Mouse (Mus musculus): ENCODE results near the gene Adora1. TPM values are rescaled to one million over a fixed set of nuclear protein-coding genes. Genes with fewer than 3 reads are reported as not detected.

The Adora1 gene
- polyA plus RNA-seq, 1 experiment = not detected

- peak overlapping the region; percentile 68 for H3K27ac ChIP-seq (ENCODE audit: insufficient read depth, low read depth, low read length)
- H3K4me3 ChIP-seq (ENCODE audit: insufficient read depth, low read length) = peak overlapping the region; percentile 61
- H3K4me1 ChIP-seq (ENCODE audit: control insufficient read depth, insufficient read depth, low read length) = peaks cover 18% of the 10 kb centered on the region
- TF ChIP-seq CTCF (IDR thresholded peaks at IDR 0.05; ENCODE audit: low read depth, low read length) (no peak), POLR2A (IDR thresholded peaks at IDR 0.05; ENCODE audit: borderline replicate concordance, low read depth, low read length) (no peak)
Measured at GRCm38 (mm10) chr1:134195979-134196378, 39.3 kb downstream of the Adora1 start.

DNA sequence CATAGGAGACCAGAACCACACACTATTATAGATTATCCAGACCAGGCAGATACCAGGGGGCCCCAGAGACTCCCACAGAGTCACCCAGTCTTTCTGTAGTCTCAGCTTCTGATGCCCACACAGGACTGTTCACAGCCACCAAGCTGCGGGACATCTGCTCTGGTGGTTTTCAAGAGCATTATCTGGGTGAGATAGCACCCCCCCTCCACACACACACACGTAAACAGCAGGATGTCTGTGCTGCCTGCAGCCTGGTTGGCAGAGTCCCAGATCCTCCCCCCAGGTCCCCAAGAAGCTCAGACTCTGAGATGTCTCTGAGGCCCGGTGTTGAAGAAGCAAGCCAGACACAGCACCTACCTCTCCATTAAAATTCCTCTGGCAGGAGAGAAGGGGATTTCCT, 39.7 kb downstream of the Adora1 start:
- peak overlapping the region; percentile 68 for H3K27ac ChIP-seq (ENCODE audit: insufficient read depth, low read depth, low read length)
- TF ChIP-seq POLR2A (IDR thresholded peaks at IDR 0.05; ENCODE audit: borderline replicate concordance, low read depth, low read length) (no peak), CTCF (IDR thresholded peaks at IDR 0.05; ENCODE audit: low read depth, low read length) (no peak)
- peak overlapping the region; percentile 61 for H3K4me3 ChIP-seq (ENCODE audit: insufficient read depth, low read length)
- peaks cover 18% of the 10 kb centered on the region for H3K4me1 ChIP-seq (ENCODE audit: control insufficient read depth, insufficient read depth, low read length)

GRCm38 (mm10) chr1:134195117-134195516, 40.1 kb downstream of the Adora1 start:
- TF ChIP-seq CTCF (IDR thresholded peaks at IDR 0.05; ENCODE audit: low read depth, low read length) = no peak
- TF ChIP-seq POLR2A (IDR thresholded peaks at IDR 0.05; ENCODE audit: borderline replicate concordance, low read depth, low read length) = no peak
- Histone ChIP-seq H3K4me1 (ENCODE audit: control insufficient read depth, insufficient read depth, low read length) (peaks cover 18% of the 10 kb centered on the region), H3K27ac (ENCODE audit: insufficient read depth, low read depth, low read length) (no peak overlapping the region), H3K4me3 (ENCODE audit: insufficient read depth, low read length) (no peak overlapping the region; the same call in 1 of the 2 replicates)

GRCm38 (mm10) chr1:134194298-134195022, 40.8 kb downstream of the Adora1 start:
- Histone ChIP-seq H3K27ac (ENCODE audit: insufficient read depth, low read depth, low read length) (no peak overlapping the region), H3K4me1 (ENCODE audit: control insufficient read depth, insufficient read depth, low read length) (peaks cover 18% of the 10 kb centered on the region), H3K4me3 (ENCODE audit: insufficient read depth, low read length) (no peak overlapping the region)
- no peak for TF ChIP-seq CTCF (IDR thresholded peaks at IDR 0.05; ENCODE audit: low read depth, low read length)
- TF ChIP-seq POLR2A (IDR thresholded peaks at IDR 0.05; ENCODE audit: borderline replicate concordance, low read depth, low read length) = no peak

- H3K4me1 ChIP-seq (ENCODE audit: control insufficient read depth, insufficient read depth, low read length) = peaks cover 18% of the 10 kb centered on the region
- TF ChIP-seq POLR2A (IDR thresholded peaks at IDR 0.05; ENCODE audit: borderline replicate concordance, low read depth, low read length) (no peak), CTCF (IDR thresholded peaks at IDR 0.05; ENCODE audit: low read depth, low read length) (no peak)
- no peak overlapping the region for H3K4me3 ChIP-seq (ENCODE audit: insufficient read depth, low read length)
- no peak overlapping the region for H3K27ac ChIP-seq (ENCODE audit: insufficient read depth, low read depth, low read length)
Measured at GRCm38 (mm10) chr1:134193674-134194197, 41.5 kb downstream of the Adora1 start.

GRCm38 (mm10) chr1:134193126-134193525, 42.1 kb downstream of the Adora1 start, which contains the start of gene Mybph:
Mybph (plus strand) TSS chr1:134193448.
- peaks cover 18% of the 10 kb centered on the region for H3K4me1 ChIP-seq (ENCODE audit: control insufficient read depth, insufficient read depth, low read length)
- TF ChIP-seq POLR2A (IDR thresholded peaks at IDR 0.05; ENCODE audit: borderline replicate concordance, low read depth, low read length) (no peak), CTCF (IDR thresholded peaks at IDR 0.05; ENCODE audit: low read depth, low read length) (no peak)
- H3K4me3 ChIP-seq (ENCODE audit: insufficient read depth, low read length) = no peak within 1 kb of the TSS
- H3K27ac ChIP-seq (ENCODE audit: insufficient read depth, low read depth, low read length) = no peak within 1 kb of the TSS

DNA sequence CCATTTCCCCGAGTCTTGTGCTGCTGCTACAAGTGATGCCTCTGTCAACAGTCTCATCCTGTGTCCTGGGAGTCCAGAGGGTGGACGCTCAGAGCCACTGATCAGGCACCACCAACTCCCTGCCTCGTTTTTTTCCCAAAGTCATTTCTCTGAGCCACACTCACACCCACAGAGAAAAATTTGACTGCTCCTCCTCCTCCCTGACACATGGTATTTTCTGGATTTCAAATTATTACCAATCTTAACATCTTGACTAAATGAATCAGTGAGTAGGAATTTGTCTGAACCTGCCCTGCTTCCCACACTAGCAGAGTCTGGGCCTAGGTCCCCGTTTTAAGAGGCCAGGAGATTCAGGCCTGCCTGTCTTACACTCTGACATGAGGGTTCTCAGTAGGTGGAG, 43.2 kb downstream of the Adora1 start:
- Histone ChIP-seq H3K4me3 (ENCODE audit: insufficient read depth, low read length) (no peak overlapping the region), H3K4me1 (ENCODE audit: control insufficient read depth, insufficient read depth, low read length) (peaks cover 18% of the 10 kb centered on the region), H3K27ac (ENCODE audit: insufficient read depth, low read depth, low read length) (no peak overlapping the region)
- TF ChIP-seq POLR2A (IDR thresholded peaks at IDR 0.05; ENCODE audit: borderline replicate concordance, low read depth, low read length) (no peak), CTCF (IDR thresholded peaks at IDR 0.05; ENCODE audit: low read depth, low read length) (no peak)

- Histone ChIP-seq H3K27ac (ENCODE audit: insufficient read depth, low read depth, low read length) (no peak overlapping the region), H3K4me1 (ENCODE audit: control insufficient read depth, insufficient read depth, low read length) (peaks cover 18% of the 10 kb centered on the region), H3K4me3 (ENCODE audit: insufficient read depth, low read length) (no peak overlapping the region)
- TF ChIP-seq POLR2A (IDR thresholded peaks at IDR 0.05; ENCODE audit: borderline replicate concordance, low read depth, low read length) = no peak
- TF ChIP-seq CTCF (IDR thresholded peaks at IDR 0.05; ENCODE audit: low read depth, low read length) = no peak
Measured at GRCm38 (mm10) chr1:134191192-134191591, 44.0 kb downstream of the Adora1 start.

GRCm38 (mm10) chr1:134188989-134189729, 46.1 kb downstream of the Adora1 start:
- H3K27ac ChIP-seq (ENCODE audit: insufficient read depth, low read depth, low read length) = no peak overlapping the region
- no peak overlapping the region for H3K4me3 ChIP-seq (ENCODE audit: insufficient read depth, low read length)
- no peaks in the 10 kb centered on the region for H3K4me1 ChIP-seq (ENCODE audit: control insufficient read depth, insufficient read depth, low read length)
- TF ChIP-seq CTCF (IDR thresholded peaks at IDR 0.05; ENCODE audit: low read depth, low read length) (no peak), POLR2A (IDR thresholded peaks at IDR 0.05; ENCODE audit: borderline replicate concordance, low read depth, low read length) (no peak)

DNA sequence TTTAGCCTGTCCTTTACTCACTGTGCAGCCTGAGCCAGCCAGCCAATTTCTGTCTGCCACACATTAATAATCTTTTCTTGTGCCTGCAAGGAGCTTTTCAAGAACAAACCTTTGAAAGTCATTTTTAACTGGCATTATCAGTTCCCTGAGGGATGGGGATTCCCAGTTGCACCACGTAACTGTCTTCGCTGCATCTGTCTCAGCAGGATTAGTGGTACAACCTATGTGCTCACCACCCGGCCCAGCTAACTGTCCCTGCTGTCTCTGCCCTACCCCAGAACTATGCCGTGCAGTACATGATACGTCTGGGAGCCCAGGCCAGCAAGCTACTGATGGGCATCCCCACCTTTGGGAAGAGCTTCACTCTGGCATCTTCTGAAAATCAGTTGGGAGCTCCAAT, 47.0 kb downstream of the Adora1 start:
- TF ChIP-seq CTCF (IDR thresholded peaks at IDR 0.05; ENCODE audit: low read depth, low read length) = no peak
- no peak for TF ChIP-seq POLR2A (IDR thresholded peaks at IDR 0.05; ENCODE audit: borderline replicate concordance, low read depth, low read length)
- Histone ChIP-seq H3K4me3 (ENCODE audit: insufficient read depth, low read length) (no peak overlapping the region), H3K27ac (ENCODE audit: insufficient read depth, low read depth, low read length) (no peak overlapping the region), H3K4me1 (ENCODE audit: control insufficient read depth, insufficient read depth, low read length) (no peaks in the 10 kb centered on the region)

Measured in bone marrow macrophage, adult 2 months (primary cell).